ENCODE assay signal across 16 mouse cellular contexts in genomic region chr16:10620961-10621614, GRCm38 (mm10).
A peak's percentile ranks its signal among the peaks of the same experiment; 100 is the strongest.
DNase-seq lines count a peak whose midpoint lies in the region; ATAC-seq and TF ChIP-seq lines count a peak whose summit lies in the region.
"Had no signal": no experiment of that assay in that cellular context is flagged by ENCODE, and none has a peak within 500 bp of the region (broad histone marks: within the 10 kb centered on the region; RNA-seq: fewer than 3 reads in every experiment).

No protein-coding gene starts in this region.

- intact Hi-C loops in left cerebral cortex, postnatal 36 days (cut with DNase I) = no loop called here

- no peak for ATAC-seq in forebrain, postnatal 0 days
- ATAC-seq in forebrain, embryonic 11.5 days (replicated peaks; ENCODE audit: low FRiP score) = no peak
- ATAC-seq: forebrain, embryonic 14.5 days had no signal

- no peak for DNase-seq in forebrain, postnatal 0 days
- no peak for DNase-seq in forebrain, embryonic 11.5 days (ENCODE audit: low spot score)
- peak; percentile 37 for DNase-seq in layer of hippocampus, adult 9-11 months
- no peak for DNase-seq in layer of hippocampus, postnatal 10 days (ENCODE audit: low spot score in 2 of 2)
- DNase-seq in brain, adult 2 months (ENCODE audit: low read depth, low spot score) = peak; percentile 78
- DNase-seq in left cerebral cortex, postnatal 36 days (ENCODE audit: low spot score in 2 of 2) = peak; percentile 30 to 35
- no peak for DNase-seq in embryo, embryonic 11 days
- no peak for DNase-seq in kidney, postnatal 25 days
- DNase-seq: cerebellum, adult 18-20 months; heart, adult 18-20 months; kidney, postnatal 14 days; liver; lung, postnatal 10 days; thymus, adult 2 months had no signal

- no peak overlapping the region for H3K4me2 ChIP-seq in forebrain, postnatal 0 days (ENCODE audit: low read depth)
- H3K4me2 ChIP-seq in forebrain, embryonic 11.5 days (ENCODE audit: low read depth, low read length, severe bottlenecking) = no peak overlapping the region
- H3K4me2 ChIP-seq: midbrain, embryonic 12.5 days had no signal

- no peak overlapping the region for H3K27ac ChIP-seq in forebrain, postnatal 0 days (ENCODE audit: low read depth, low read length)
- no peak overlapping the region for H3K27ac ChIP-seq in forebrain, embryonic 11.5 days (ENCODE audit: low read depth, low read length)
- H3K27ac ChIP-seq: midbrain, embryonic 12.5 days had no signal

- TF ChIP-seq CTCF in forebrain, postnatal 0 days (IDR thresholded peaks at IDR 0.05; ENCODE audit: low read depth) = peak; percentile 5; the same call in 1 of the 2 replicates

- no peaks in the 10 kb centered on the region for H3K4me1 ChIP-seq in forebrain, postnatal 0 days (ENCODE audit: insufficient read depth)
- H3K4me1 ChIP-seq in forebrain, embryonic 11.5 days (replicated peaks; ENCODE audit: control insufficient read depth, insufficient read depth, low read length) = no peaks in the 10 kb centered on the region
- H3K4me1 ChIP-seq: midbrain, embryonic 12.5 days had no signal

- peaks cover 19% of the 10 kb centered on the region for H3K36me3 ChIP-seq in forebrain, postnatal 0 days (ENCODE audit: insufficient read depth)
- H3K36me3 ChIP-seq in forebrain, embryonic 11.5 days (ENCODE audit: control insufficient read depth, insufficient read depth, low read length) = no peaks in the 10 kb centered on the region; the same call in 1 of the 2 replicates

- no peaks in the 10 kb centered on the region for H3K9me3 ChIP-seq in forebrain, postnatal 0 days (ENCODE audit: low read length)
- no peaks in the 10 kb centered on the region for H3K9me3 ChIP-seq in forebrain, embryonic 11.5 days (ENCODE audit: control insufficient read depth, low read length)
- H3K9me3 ChIP-seq: midbrain, embryonic 12.5 days had no signal

- H3K4me3 ChIP-seq in forebrain, postnatal 0 days (ENCODE audit: low read depth, low read length) = no peak overlapping the region
- no peak overlapping the region for H3K4me3 ChIP-seq in forebrain, embryonic 11.5 days (ENCODE audit: low read depth, low read length)
- H3K4me3 ChIP-seq: midbrain, embryonic 12.5 days had no signal

- H3K9ac ChIP-seq in forebrain, postnatal 0 days = no peak overlapping the region
- no peak overlapping the region for H3K9ac ChIP-seq in forebrain, embryonic 11.5 days (ENCODE audit: low read length)
- H3K9ac ChIP-seq: midbrain, embryonic 12.5 days had no signal

- H3K27me3 ChIP-seq in forebrain, postnatal 0 days (ENCODE audit: insufficient read depth, low read length) = no peaks in the 10 kb centered on the region
- no peaks in the 10 kb centered on the region for H3K27me3 ChIP-seq in forebrain, embryonic 11.5 days (ENCODE audit: control insufficient read depth, insufficient read depth, low read length)
- H3K27me3 ChIP-seq: midbrain, embryonic 12.5 days had no signal

- WGBS in forebrain, postnatal 0 days = 53% methylated on average over 6 of the region's 6 CpGs
- 71% methylated on average over 6 of the region's 6 CpGs for WGBS in forebrain, embryonic 11.5 days

Comparison
In these comparisons a context has a peak if more than half of its experiments do, and no peak if none do; other contexts are left out.
1. DNase-seq: peak in layer of hippocampus, adult 9-11 months (single experiment), brain, adult 2 months (single experiment) and left cerebral cortex, postnatal 36 days (2 of 2); none in forebrain, postnatal 0 days (single experiment), forebrain, embryonic 11.5 days (single experiment), layer of hippocampus, postnatal 10 days (0 of 2), embryo, embryonic 11 days (single experiment) and kidney, postnatal 25 days (0 of 2).